Mouse (Mus musculus) urinary bladder, postnatal 25 days (tissue): ENCODE data around the gene Inpp5e.

ENCODE experiments used
- DNase-seq: peaks from one replicate; pipeline ENCODE4 v3.0.0; 2022; ENCODE audit warnings: low spot score

Inpp5e gene

GRCm38 (mm10) chr2:26362991-26363390 lies 46.0 kb downstream of the Inpp5e start:
- no peak for DNase-seq

GRCm38 (mm10) chr2:26360772-26361171 lies 48.2 kb downstream of the Inpp5e start, which contains the start of gene Card9:
Gene Card9 (minus strand): TSS chr2:26360918.
- DNase-seq, result no peak

- no peak for DNase-seq
These were observed 49.0 kb downstream of the Inpp5e start for GRCm38 (mm10) chr2:26359983-26360382.

- no peak for DNase-seq
These were observed 50.2 kb downstream of the Inpp5e start for GRCm38 (mm10) chr2:26358667-26359320.

GRCm38 (mm10) chr2:26357484-26357883 lies 51.5 kb downstream of the Inpp5e start:
- DNase-seq, result no peak

GRCm38 (mm10) chr2:26356678-26357077 lies 52.3 kb downstream of the Inpp5e start:
- no peak for DNase-seq

- no peak for DNase-seq
These were observed 52.8 kb downstream of the Inpp5e start for GRCm38 (mm10) chr2:26356231-26356630.

- DNase-seq, result no peak
These were observed 54.6 kb downstream of the Inpp5e start for GRCm38 (mm10) chr2:26354401-26354800.

GRCm38 (mm10) chr2:26353066-26353980 lies 55.7 kb downstream of the Inpp5e start:
- no peak for DNase-seq

GRCm38 (mm10) chr2:26352291-26352910 lies 56.6 kb downstream of the Inpp5e start:
- peak; percentile 17 for DNase-seq

- peak; percentile 92 for DNase-seq
These were observed 57.4 kb downstream of the Inpp5e start, which contains the start of gene Dnlz for GRCm38 (mm10) chr2:26351358-26352290. Gene Dnlz (minus strand): TSS chr2:26352110.

- DNase-seq, result no peak
These were observed 60.8 kb downstream of the Inpp5e start for GRCm38 (mm10) chr2:26348241-26348640.
